Mouse (Mus musculus) liver, postnatal 0 days (tissue): ENCODE results near the gene Ugt1a7c. TPM values are rescaled to one million over a fixed set of nuclear protein-coding genes. Genes with fewer than 3 reads are reported as not detected.
A peak's percentile ranks its signal among the peaks of the same experiment; 100 is the strongest.

ENCODE experiments used
- ATAC-seq: fragments of 200-750 bp; cut with Nextera tagmentation; 2 replicates; pipeline ENCODE4 v1.8.0; 2017; ENCODE audit warnings: mild to moderate bottlenecking, moderate library complexity
- DNase-seq: peaks from one replicate; pipeline ENCODE4 v3.0.0-alpha.2; 2016
- H3K27ac ChIP-seq: fragments of 300-500 bp; sonication (generic); 2 replicates; pipeline ENCODE4 v1.5.1; 2014; ENCODE audit warnings: antibody characterized with exemption, moderate library complexity, mild to moderate bottlenecking, low read depth
- H3K27me3 ChIP-seq: fragments of 300-500 bp; sonication (generic); 2 replicates; pipeline ENCODE4 v1.6.1; 2014; ENCODE audit warnings: low read length, control low read depth, mixed read lengths; ENCODE audit not compliant: insufficient read depth
- H3K36me3 ChIP-seq: fragments of 300-500 bp; sonication (generic); replicated peaks from 2 replicates; pipeline ENCODE4 v1.6.1; 2014; ENCODE audit warnings: mild to moderate bottlenecking, control low read depth, low read length, moderate library complexity, mixed read lengths; ENCODE audit not compliant: insufficient read depth
- H3K4me1 ChIP-seq: fragments of 300-500 bp; sonication (generic); 2 replicates; pipeline ENCODE4 v1.6.1; 2014; ENCODE audit warnings: antibody characterized with exemption, mild to moderate bottlenecking, control low read depth; ENCODE audit not compliant: insufficient read depth
- H3K4me2 ChIP-seq: fragments of 300-500 bp; sonication (generic); 2 replicates; pipeline ENCODE4 v1.6.1; 2014; ENCODE audit warnings: low read depth, mild to moderate bottlenecking, low read length, moderate library complexity, mixed read lengths
- H3K4me3 ChIP-seq: fragments of 300-500 bp; sonication (generic); 2 replicates; pipeline ENCODE4 v1.5.1; 2014; ENCODE audit warnings: low read depth, low read length
- H3K9ac ChIP-seq: fragments of 300-500 bp; sonication (generic); replicated peaks from 2 replicates; pipeline ENCODE4 v1.6.1; 2014; ENCODE audit warnings: mild to moderate bottlenecking, moderate library complexity
- H3K9me3 ChIP-seq: fragments of 300-500 bp; sonication (generic); 2 replicates; pipeline ENCODE4 v1.6.1; 2016; ENCODE audit warnings: mild to moderate bottlenecking, control low read depth, low read length, mixed read lengths
- CTCF ChIP-seq: sonication (generic); IDR thresholded peaks from 2 replicates; pipeline ENCODE4 v1.5.1; 2016; ENCODE audit warnings: antibody characterized with exemption, low read depth
- EP300 ChIP-seq: IDR thresholded peaks from 2 replicates; pipeline ENCODE4 v1.6.1; 2016; ENCODE audit warnings: antibody characterized with exemption, low read depth, mild to moderate bottlenecking
- WGBS: fragments of 180-500 bp; shearing (Covaris S2); extraction: QIAGEN DNeasy Blood & Tissue Kit; methylation state at CpG from one replicate; pipeline ENCODE4 v1.1.7; 2014; ENCODE audit not compliant: insufficient replicate concordance; 5-methylcytosine and 5-hydroxymethylcytosine counted together
- polyA plus RNA-seq: library from polyadenylated mRNA; unstranded; fragments of >200 nt; fragmentation: Nextera tagmentation; extraction: Ambion mirVana; gene quantifications from 2 replicates; pipeline ENCODE4 v1.2.1, GENCODE M21; 2015

Gene Ugt1a7c
- polyA plus RNA-seq, 1 experiment from 2014 or later: 2.3 TPM

GRCm38 (mm10) chr1:88225741-88226140 lies 130.9 kb downstream of the Ugt1a7c start:
- H3K27ac ChIP-seq: no peak overlapping the region
- no peak for TF ChIP-seq CTCF
- no peak for TF ChIP-seq EP300
- ATAC-seq: no peak
- H3K4me2 ChIP-seq: no peak overlapping the region
- no peak for DNase-seq
- H3K36me3 ChIP-seq: no peaks in the 10 kb centered on the region
- H3K4me1 ChIP-seq: no peaks in the 10 kb centered on the region
- H3K4me3 ChIP-seq: no peak overlapping the region
- no peaks in the 10 kb centered on the region for H3K27me3 ChIP-seq
- H3K9me3 ChIP-seq: peaks cover 17% of the 10 kb centered on the region
- H3K9ac ChIP-seq: no peak overlapping the region

GRCm38 (mm10) chr1:88226670-88227379 lies 132.0 kb downstream of the Ugt1a7c start, which contains the start of gene Mroh2a:
Gene Mroh2a (plus strand): TSS chr1:88226986.
- no peaks in the 10 kb centered on the region for H3K27me3 ChIP-seq

DNA sequence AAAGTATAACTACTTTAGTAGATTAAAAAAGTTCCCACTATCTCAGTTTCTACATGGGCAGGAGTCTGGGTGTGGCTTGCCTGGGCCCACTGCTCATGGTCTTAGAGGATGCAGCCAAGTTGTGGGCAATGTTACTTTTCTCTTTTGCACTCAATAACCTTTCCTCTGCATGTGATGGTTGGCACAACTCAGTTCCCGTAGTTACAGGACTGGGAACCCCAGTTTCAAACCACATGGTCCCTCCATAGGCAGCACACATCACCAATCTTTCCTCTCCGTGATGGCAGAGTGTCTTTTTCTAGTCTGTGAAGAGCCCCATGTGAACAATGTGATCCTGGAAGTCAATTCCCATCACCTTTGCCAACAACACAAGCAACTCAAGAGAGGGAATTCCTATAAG lies 132.6 kb downstream of the Ugt1a7c start:
- 51% methylated on average over 2 of the region's 2 CpGs for whole genome bisulfite sequencing
- no peak overlapping the region for H3K4me3 ChIP-seq
- no peak overlapping the region for H3K27ac ChIP-seq
- no peak for DNase-seq
- ATAC-seq: no peak
- H3K9me3 ChIP-seq: peaks cover 14% of the 10 kb centered on the region
- H3K4me2 ChIP-seq: no peak overlapping the region
- no peak overlapping the region for H3K9ac ChIP-seq
- no peaks in the 10 kb centered on the region for H3K4me1 ChIP-seq
- TF ChIP-seq EP300 (no peak), CTCF (no peak)
- no peaks in the 10 kb centered on the region for H3K27me3 ChIP-seq
- H3K36me3 ChIP-seq: no peaks in the 10 kb centered on the region

More at GRCm38 (mm10) chr1:88226670-88227379, 132.0 kb downstream of the Ugt1a7c start, which contains the start of gene Mroh2a:
- H3K36me3 ChIP-seq: no peaks in the 10 kb centered on the region
- H3K4me1 ChIP-seq: no peaks in the 10 kb centered on the region
- no peak within 1 kb of the TSS for H3K4me2 ChIP-seq
- no peak for TF ChIP-seq CTCF
- no peak for TF ChIP-seq EP300
- no peak within 1 kb of the TSS for H3K9ac ChIP-seq
- H3K4me3 ChIP-seq: no peak within 1 kb of the TSS
- ATAC-seq (no peak), DNase-seq (peak; percentile 33)
- H3K27ac ChIP-seq: no peak within 1 kb of the TSS
- WGBS: 47% methylated on average over 5 of the region's 5 CpGs
- peaks cover 17% of the 10 kb centered on the region for H3K9me3 ChIP-seq

DNA sequence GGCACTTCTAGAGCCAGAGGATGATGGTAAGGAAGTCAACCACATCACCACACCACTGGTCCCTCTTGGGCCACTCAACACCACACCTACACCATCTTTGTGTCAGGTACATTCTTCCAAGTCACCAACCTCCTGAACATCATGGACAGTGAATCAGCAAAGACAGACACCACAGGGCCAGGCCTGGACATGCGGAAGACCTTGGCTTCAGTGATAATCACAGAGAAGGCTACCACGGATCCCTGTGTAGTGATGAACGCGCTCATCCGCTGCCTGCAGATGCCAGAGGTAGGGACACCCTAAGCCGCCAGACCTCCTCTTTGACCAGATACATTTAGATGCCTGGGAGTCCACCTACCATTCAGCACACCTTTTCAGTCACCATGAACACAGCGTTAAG lies 133.3 kb downstream of the Ugt1a7c start:
- H3K4me3 ChIP-seq: no peak overlapping the region
- WGBS: 63% methylated on average over 7 of the region's 7 CpGs
- H3K36me3 ChIP-seq: no peaks in the 10 kb centered on the region
- no peak overlapping the region for H3K9ac ChIP-seq
- DNase-seq: peak; percentile 26
- H3K9me3 ChIP-seq: peaks cover 14% of the 10 kb centered on the region
- no peak for TF ChIP-seq EP300
- TF ChIP-seq CTCF: no peak
- H3K27ac ChIP-seq: no peak overlapping the region
- no peak for ATAC-seq
- no peaks in the 10 kb centered on the region for H3K27me3 ChIP-seq
- no peaks in the 10 kb centered on the region for H3K4me1 ChIP-seq
- no peak overlapping the region for H3K4me2 ChIP-seq

- WGBS: 72% methylated on average over 3 of the region's 3 CpGs
- Histone ChIP-seq H3K27ac (no peak overlapping the region), H3K36me3 (no peaks in the 10 kb centered on the region), H3K4me3 (no peak overlapping the region), H3K4me2 (no peak overlapping the region), H3K9ac (no peak overlapping the region), H3K4me1 (no peaks in the 10 kb centered on the region), H3K27me3 (no peaks in the 10 kb centered on the region), H3K9me3 (peaks cover 14% of the 10 kb centered on the region)
- DNase-seq (no peak), ATAC-seq (no peak)
- no peak for TF ChIP-seq EP300
These were observed 134.7 kb downstream of the Ugt1a7c start for GRCm38 (mm10) chr1:88229566-88229965.

DNA sequence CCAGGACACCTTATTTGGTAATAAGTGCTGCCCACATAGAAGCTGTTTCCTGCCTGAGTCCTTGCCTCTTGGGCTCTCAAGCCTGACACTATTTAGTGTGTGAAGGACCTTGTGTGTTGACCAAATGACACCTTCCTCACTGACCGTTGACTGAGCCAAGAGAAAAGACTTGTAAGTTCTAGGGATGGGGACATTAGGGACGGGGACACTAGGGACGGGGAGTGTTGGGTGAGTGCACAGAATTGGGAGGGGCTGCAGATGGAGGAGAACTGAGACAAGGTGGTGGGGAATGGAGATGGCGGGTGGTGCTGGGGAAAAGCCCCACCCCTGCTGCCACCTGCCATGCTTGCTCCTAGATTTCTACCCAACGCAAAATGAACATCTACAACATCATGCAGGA lies 135.1 kb downstream of the Ugt1a7c start:
- Histone ChIP-seq H3K4me2 (no peak overlapping the region), H3K9ac (no peak overlapping the region), H3K36me3 (no peaks in the 10 kb centered on the region), H3K27ac (no peak overlapping the region), H3K4me1 (no peaks in the 10 kb centered on the region), H3K27me3 (no peaks in the 10 kb centered on the region), H3K4me3 (no peak overlapping the region), H3K9me3 (peaks cover 16% of the 10 kb centered on the region)
- TF ChIP-seq EP300: no peak
- no peak for TF ChIP-seq CTCF
- no peak for ATAC-seq
- WGBS: 75% methylated on average over 5 of the region's 5 CpGs
- no peak for DNase-seq

- 69% methylated on average over 7 of the region's 7 CpGs for WGBS
- TF ChIP-seq EP300: no peak
- TF ChIP-seq CTCF: no peak
- Histone ChIP-seq H3K9ac (no peak overlapping the region), H3K9me3 (peaks cover 21% of the 10 kb centered on the region), H3K4me3 (no peak overlapping the region), H3K27me3 (no peaks in the 10 kb centered on the region), H3K4me2 (no peak overlapping the region), H3K4me1 (no peaks in the 10 kb centered on the region), H3K36me3 (no peaks in the 10 kb centered on the region), H3K27ac (no peak overlapping the region)
- ATAC-seq (no peak), DNase-seq (no peak)
These were observed 135.6 kb downstream of the Ugt1a7c start for GRCm38 (mm10) chr1:88230421-88230820.
